Mouse (Mus musculus): ENCODE measurements around the gene Spats1.
"Not testable (repeated sequence)": the region's sequence is repeated elsewhere in the genome, so short reads cannot be mapped to it uniquely, and the experiment has no call there.

Gene Spats1

GRCm38 (mm10) chr17:45488321-45489254 lies 13.4 kb upstream of the Spats1 start:
- DNase-seq, result no peak

DNA sequence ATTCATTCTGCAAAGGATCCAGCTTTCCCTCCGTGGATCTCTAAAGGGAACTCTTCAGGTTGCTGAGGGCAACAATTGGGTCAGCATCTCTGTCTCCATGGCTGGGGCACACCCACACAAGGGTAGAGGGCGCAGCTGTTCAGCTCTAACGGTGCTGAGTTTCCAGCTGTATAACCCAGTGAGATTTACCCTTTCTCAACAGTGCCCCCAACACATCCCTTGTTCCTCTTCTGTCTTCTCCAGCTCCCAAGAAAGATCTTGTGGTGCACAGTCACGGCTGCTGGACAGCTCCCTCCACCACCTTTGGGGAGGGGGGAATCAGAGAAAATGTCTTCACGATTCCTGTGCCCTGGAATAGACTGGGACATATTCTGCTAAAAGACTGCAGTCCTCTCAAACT lies 12.0 kb upstream of the Spats1 start:
- DNase-seq, result no peak

DNA sequence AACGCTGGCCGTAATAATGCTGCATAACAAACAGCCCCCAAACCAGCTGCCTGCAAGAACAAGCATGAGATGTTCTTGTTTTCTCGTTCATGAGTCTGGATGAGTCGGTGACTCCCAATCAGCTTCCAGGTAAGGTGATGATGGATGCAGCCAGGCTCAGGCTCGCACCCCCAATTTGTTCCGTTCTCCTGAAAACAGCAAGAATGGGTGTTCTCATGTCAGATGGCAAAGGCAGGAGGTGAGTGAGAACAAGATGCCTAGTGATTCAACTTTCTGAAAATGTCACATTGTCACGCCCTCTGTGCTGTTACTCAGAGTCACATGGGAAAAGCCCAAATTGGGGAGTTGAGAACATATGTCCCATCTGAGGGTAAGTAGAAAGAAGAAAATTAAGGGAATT lies 10.4 kb upstream of the Spats1 start:
- no peak for DNase-seq

DNA sequence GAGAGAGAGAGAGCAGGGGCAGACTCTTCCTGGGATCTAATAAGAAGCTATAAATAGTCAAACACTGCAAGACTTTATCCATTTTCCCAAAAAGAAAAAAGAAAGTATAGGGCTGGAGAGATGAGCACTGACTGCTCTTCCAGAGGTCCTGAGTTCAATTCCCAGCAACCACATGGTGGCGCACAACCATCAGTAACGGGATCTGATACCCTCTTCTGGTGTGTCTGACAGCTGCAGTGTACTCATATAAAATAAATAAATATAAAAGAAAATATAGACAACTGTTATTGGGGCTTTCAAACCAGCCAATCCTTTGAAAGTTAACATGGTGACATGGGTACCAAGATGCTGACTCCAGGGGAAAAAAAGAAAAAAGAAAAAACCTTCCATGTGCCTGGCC lies 5.2 kb upstream of the Spats1 start:
- DNase-seq, result no peak

DNA sequence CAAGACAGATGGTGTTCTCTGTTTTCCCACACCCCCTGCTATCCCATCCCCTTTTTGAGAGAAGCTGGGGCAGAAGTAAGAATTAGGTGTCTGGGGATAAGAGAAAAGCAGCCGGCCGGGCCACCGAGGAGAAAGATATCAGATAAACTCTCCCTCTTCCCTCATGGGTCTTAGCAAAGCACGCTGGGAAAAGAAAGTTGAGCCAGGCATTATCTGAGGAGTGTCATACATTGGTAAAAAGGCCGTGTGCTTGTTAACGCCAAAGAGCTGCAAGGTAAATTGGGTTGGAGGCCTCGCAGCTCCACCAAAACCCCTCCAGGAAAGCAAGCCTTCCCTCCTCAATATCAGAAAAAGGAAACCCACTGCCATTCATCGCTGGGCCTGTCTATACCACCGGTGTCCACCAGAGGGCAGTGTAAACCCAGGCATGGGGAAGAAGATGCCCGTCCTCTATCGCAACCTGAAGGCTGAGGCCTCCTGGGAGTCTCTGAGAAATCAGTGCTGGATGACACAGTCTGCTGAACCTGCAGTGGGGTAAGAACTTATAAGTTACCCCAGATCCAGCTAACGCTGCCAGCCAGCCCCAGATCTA lies 3.1 kb upstream of the Spats1 start:
- peak; percentile 87 for DNase-seq

DNA sequence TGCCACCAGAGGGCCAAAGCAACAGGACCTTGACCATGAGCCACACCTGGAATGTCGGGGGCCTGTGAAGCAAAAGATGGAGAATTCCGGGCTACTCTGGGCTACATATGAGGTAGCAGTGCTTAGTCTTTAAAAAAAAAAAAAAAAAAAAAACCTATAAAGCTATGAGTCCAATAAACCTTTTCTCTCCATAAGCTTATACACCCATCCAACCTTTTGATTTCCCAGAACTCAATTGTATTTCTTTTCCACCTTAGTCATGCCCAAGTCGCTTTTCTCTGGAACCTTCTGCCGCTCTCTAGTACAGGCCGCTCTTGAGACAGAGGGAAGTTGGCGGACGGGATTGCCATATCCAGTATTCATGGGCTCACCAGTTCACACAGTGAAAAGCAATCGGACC lies 1.1 kb downstream of the Spats1 start:
- DNase-seq, result no peak

- no peak for DNase-seq
Measured at GRCm38 (mm10) chr17:45473667-45474066, 1.5 kb downstream of the Spats1 start.

- DNase-seq, result no peak
Measured at GRCm38 (mm10) chr17:45470726-45471125, 4.5 kb downstream of the Spats1 start.

DNA sequence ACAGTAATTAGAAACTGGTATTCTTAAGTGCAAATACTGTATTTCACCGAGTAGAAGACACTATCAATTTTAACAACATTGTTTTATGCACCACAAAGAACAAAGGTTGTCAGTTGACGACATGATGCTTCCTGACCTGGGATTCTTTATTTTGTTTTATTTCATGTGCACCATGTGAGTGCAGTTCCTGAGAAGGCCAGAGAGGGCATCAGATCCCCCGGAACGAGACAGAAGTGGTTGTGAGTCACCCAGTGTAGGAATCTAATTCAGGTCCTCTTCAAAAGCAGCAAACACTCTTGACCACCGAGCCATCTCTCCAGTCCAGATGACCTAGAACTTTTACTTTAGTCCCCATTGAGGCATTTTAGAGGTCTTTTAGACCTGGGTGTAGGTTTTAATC lies 6.9 kb downstream of the Spats1 start:
- no peak for DNase-seq

- DNase-seq, result no peak
Measured at GRCm38 (mm10) chr17:45466701-45467100, 8.5 kb downstream of the Spats1 start.

DNA sequence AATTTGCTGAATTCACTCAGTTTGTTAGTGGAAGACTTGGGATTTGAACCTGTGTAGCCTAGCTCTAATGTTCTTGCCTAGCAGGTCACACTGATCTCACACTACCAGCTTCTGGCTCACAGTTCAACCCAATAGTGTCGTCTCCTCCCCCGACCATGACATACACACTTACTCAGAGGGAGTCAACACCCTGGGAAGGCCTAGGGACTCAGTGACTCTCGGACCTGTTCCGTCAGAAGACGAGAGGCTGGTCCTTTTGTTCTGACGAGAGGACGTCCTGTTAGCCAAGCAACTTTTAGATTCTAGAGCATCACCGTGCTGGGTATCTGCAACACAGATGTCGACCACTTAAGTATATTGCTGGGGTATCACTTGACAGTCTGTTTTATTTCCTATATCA lies 11.0 kb downstream of the Spats1 start:
- DNase-seq, result no peak

GRCm38 (mm10) chr17:45462506-45462905 lies 12.7 kb downstream of the Spats1 start:
- no peak for DNase-seq

DNA sequence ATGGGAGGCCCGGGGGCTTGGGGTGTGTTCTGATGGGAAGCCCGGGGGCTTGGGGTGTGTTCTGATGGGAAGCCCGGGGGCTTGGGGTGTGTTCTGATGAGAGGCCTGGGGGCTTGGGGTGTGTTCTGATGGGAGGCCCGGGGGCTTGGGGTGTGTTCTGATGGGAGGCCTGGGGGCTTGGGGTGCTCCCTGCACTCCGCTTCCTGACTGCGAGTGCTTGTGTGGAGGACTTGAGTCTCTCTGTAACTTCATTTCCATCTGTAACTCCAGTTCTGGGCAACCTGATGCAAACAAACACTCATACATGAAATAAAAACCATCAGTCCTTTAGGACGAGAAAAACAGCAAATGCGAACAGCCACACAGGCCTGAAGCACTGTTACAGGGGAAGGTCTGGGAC lies 16.2 kb downstream of the Spats1 start:
- no peak for DNase-seq

DNA sequence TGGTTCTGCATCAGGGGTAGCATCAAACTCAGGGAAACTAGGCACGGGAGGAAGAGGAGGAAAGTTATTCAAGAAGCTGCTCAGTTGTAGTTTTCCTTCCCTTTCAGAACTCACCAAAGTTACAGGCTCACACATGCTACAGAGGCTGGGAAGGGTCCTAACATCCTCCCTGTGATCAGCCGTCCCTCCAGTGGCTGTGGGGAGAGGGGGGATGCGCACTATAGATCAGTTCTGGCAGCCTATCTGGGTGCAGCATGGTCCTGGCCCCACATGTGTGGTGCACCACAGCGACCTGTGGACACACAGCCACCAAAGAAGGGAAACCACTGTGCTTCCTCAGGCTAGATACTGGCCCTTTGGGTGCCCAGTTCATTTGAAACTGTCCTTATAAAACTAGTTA lies 16.7 kb downstream of the Spats1 start:
- DNase-seq, result no peak

- DNase-seq, result no peak
Measured at GRCm38 (mm10) chr17:45457487-45457886, 17.7 kb downstream of the Spats1 start.

- DNase-seq, result no peak
Measured at GRCm38 (mm10) chr17:45456260-45457152, 18.7 kb downstream of the Spats1 start.

DNA sequence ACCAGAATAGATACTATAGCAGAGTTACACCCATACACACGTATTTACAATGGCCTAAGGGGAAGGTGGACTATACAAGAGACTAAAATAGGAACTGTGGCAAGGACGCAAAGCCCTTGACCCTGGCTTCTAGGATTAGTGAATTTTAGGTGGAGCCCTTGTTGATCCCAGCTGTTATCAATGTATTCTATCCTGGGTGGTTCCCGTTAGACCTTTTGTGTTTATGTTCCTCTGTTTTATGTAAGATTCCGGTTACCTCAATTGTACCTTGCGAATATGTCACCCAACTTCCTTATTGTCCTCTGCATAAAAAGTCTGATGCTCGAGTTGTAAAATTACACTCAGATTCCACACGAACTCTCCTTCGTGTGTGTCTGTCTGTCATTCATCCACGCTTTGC lies 19.4 kb downstream of the Spats1 start:
- DNase-seq, result not testable (repeated sequence)

GRCm38 (mm10) chr17:45454794-45455193 lies 20.4 kb downstream of the Spats1 start:
- no peak for DNase-seq

GRCm38 (mm10) chr17:45452271-45452670 lies 22.9 kb downstream of the Spats1 start:
- DNase-seq, result no peak

DNA sequence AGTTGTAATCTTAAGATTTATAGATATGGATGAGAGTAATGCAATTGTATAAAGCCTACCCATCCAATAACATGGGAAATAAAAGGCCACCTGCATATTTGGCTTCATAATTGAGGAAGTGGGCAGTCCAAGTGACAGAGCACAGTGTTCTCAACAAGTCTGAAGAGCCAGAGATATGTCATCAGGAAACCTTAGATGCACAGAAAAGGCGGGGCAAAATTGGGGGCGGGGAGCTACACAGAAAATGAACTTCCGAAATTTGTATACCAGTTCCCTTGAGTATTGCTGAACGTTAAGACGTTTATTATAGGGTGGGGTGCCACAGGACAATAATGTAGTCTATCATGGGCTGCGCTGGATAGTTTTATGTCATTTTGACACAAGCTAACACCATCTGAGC lies 25.1 kb downstream of the Spats1 start:
- DNase-seq, result no peak

DNA sequence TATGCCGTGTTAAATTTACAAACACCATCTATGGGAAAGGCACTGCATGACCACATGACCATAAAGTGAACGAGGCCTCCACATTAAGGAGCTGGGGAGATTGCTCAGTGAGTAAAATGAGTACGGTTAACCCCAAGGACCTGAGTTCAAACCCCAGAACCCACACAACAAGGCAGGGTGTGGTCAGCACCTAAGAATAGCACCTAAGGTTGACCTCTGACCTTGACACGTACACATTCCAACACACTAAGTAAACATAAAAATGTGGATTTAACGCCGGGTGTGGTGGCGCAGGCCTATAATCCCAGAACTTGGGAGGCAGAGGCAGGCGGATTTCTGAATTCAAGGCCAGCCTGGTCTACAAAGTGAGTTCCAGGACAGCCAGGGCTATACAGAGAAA lies 25.6 kb downstream of the Spats1 start:
- DNase-seq, result no peak

DNA sequence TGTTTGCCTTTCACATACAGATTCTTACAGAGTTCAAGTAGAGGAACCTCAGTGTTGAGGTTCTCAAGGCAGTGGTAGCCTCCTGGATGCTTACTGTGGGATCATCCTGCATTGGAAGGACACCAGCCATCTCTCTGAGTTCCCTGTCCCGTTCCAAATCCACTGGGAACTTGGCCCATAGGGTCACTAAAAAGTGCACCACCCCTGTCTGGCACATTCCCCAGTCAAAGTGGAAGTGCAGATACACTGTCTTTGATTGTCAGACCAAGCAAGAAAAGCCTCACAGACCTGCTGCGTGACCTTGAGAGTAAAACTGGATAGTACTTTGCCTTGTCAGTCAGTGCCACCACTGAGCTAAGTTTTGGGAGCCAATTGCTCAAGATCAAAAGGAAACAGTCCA lies 28.2 kb downstream of the Spats1 start:
- no peak for DNase-seq

GRCm38 (mm10) chr17:45445923-45446322 lies 29.3 kb downstream of the Spats1 start:
- DNase-seq, result no peak

GRCm38 (mm10) chr17:45434262-45434590 lies 41.0 kb downstream of the Spats1 start:
- no peak for DNase-seq
